Mouse (Mus musculus) liver, embryonic 14.5 days (tissue): ENCODE data around the gene Vps13a.

Experiments used
- CTCF ChIP-seq: IDR thresholded peaks from 2 replicates; pipeline ENCODE4 v1.5.1; 2016; ENCODE audit warnings: antibody characterized with exemption, low read depth, control low read depth
- EP300 ChIP-seq: IDR thresholded peaks from 2 replicates; pipeline ENCODE4 v1.6.1; 2016; ENCODE audit warnings: antibody characterized with exemption, low read depth

- TF ChIP-seq CTCF = no peak
- no peak for TF ChIP-seq EP300
Observed at GRCm38 (mm10) chr19:16813306-16813705, 32.6 kb upstream of the Vps13a start.
